Mouse (Mus musculus) activated CD4-positive, CD25-positive, alpha-beta regulatory T cell, adult 9 weeks (primary cell): ENCODE data around the gene Olfr152. TPM values are rescaled to one million over a fixed set of nuclear protein-coding genes. Genes with fewer than 3 reads are reported as not detected.

Experiments used
- polyA plus RNA-seq: library from polyadenylated mRNA; unstranded; fragments of 100-300 nt; shearing (Covaris generic); gene quantifications from one replicate; pipeline ENCODE4 v1.2.1, GENCODE M21; 2017

The Olfr152 gene
- polyA plus RNA-seq = not detected

DNA sequence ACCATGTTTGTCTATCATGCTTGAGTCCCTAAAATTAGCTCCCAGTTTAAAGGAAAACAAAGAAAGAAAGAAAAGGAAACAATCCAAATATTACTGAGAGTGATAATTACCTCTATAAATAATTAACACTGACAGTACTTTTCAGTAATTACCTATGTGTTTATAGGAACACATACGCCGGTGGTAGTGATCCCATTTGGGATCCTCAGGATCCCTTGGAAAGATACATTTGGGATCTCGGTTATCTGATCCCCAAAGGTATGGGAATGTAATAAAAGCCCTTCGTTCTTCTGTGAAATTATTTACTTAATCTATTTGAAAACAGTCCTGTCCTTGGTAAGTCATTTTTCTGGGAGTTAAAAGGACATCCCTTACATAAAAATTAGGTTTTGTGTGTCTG, at the start of gene Olfr152:
Olfr152 (plus strand) TSS at position 301 of the 400 bp plus-strand sequence.

DNA sequence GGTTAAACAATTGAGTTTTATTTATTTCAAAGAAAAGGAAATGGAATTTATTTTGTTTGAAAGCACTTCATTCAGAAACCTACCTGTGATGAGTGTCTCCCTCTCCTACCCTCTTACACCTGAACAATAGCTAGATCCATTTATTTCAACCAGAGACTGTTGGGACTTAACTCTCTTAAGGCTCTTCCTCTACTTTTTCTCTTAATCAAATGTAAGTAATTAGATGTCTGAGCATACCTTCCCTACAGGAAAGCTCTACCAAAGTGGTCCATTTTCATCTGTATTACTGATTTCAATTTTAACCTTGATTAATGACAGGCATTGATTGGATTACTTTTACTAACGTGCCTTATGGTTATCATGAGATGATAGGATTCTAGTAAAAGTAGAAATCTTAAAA, 39.4 kb upstream of the Olfr152 start, which contains the start of gene Olfr1138:
Olfr1138 (minus strand) TSS at position 101 of the 400 bp plus-strand sequence.

GRCm38 (mm10) chr2:87743452-87743851, 35.8 kb upstream of the Olfr152 start, which contains the start of gene Olfr1140:
Gene Olfr1140 (plus strand): TSS chr2:87743752.

DNA sequence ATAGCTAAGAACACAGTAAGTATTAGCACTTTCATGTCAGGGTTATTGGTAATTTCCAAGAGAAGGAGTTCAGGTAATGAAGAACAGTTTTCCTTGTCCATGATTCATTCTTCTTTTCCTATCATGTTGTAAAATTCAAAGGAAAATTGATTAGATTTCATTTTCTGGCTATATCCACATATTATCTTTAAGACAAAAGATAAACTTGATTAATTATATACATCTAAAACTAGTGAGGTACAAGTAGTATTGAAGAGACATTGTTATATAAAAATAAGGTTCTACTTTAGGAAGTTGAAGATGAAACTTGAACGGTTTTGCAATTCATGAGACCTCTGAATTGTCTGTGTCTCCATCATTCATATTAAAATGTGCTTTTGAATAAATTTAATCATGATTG, 25.4 kb upstream of the Olfr152 start, which contains the start of gene Olfr1141:
Olfr1141 (minus strand) TSS at position 101 of the 400 bp plus-strand sequence.

GRCm38 (mm10) chr2:87800292-87800691, 21.0 kb downstream of the Olfr152 start, which contains the start of gene Olfr1143:
Gene Olfr1143 (plus strand): TSS chr2:87800592.

GRCm38 (mm10) chr2:87809522-87809921, 30.2 kb downstream of the Olfr152 start, which contains the start of gene Olfr1145:
Gene Olfr1145 (plus strand): TSS chr2:87809822.

DNA sequence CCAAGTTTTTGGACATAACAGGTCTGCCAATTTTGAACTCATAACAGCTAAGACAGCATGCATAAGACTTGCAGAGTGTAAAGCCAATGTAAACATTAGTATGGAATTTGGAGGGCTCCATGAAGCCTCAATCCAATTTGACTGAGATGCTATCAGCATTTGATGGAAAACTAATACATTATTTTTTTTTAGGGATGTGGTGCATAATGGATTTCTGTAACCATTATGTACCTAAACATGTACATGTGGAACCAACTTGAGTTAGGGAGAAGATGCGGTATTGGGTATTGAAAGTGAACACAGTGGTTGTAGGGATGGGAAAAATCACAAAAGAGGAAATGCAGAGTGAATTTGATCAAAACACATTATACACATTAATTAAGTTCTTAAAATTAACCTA, 51.0 kb downstream of the Olfr152 start, which contains the start of gene Olfr1148:
Olfr1148 (plus strand) TSS at position 301 of the 400 bp plus-strand sequence.

Other genes starting within 250 kb of the Olfr152 start
- gene Olfr153, start 247.7 kb upstream of the Olfr152 start, polyA plus RNA-seq = not detected
- not detected for gene Olfr1128, start 233.9 kb upstream of the Olfr152 start, polyA plus RNA-seq
- not detected for gene Olfr1129, start 205.6 kb upstream of the Olfr152 start, polyA plus RNA-seq
- not detected for gene Olfr1130, start 173.3 kb upstream of the Olfr152 start, polyA plus RNA-seq
- gene Olfr1131, start 152.4 kb upstream of the Olfr152 start, polyA plus RNA-seq = not detected
- gene Olfr1132, start 141.9 kb upstream of the Olfr152 start, polyA plus RNA-seq = not detected
- not detected for gene Olfr1133, start 132.1 kb upstream of the Olfr152 start, polyA plus RNA-seq
- not detected for gene Olfr1134, start 121.0 kb upstream of the Olfr152 start, polyA plus RNA-seq
- not detected for gene Olfr1135, start 105.8 kb upstream of the Olfr152 start, polyA plus RNA-seq
- gene Olfr1136, start 85.5 kb upstream of the Olfr152 start, polyA plus RNA-seq = not detected
- not detected for gene Olfr1137, start 66.3 kb upstream of the Olfr152 start, polyA plus RNA-seq
- gene Olfr1138, start 39.5 kb upstream of the Olfr152 start, polyA plus RNA-seq = not detected
- gene Olfr1140, start 35.7 kb upstream of the Olfr152 start, polyA plus RNA-seq = not detected
- not detected for gene Olfr1141, start 25.5 kb upstream of the Olfr152 start, polyA plus RNA-seq
- not detected for gene Olfr1143, start 21.1 kb downstream of the Olfr152 start, polyA plus RNA-seq
- gene Olfr1145, start 30.3 kb downstream of the Olfr152 start, polyA plus RNA-seq = not detected
- gene Olfr1148, start 51.0 kb downstream of the Olfr152 start, polyA plus RNA-seq = not detected
- gene Olfr1150-ps1, start 64.5 kb downstream of the Olfr152 start, polyA plus RNA-seq = not detected
- gene Olfr1151, start 76.4 kb downstream of the Olfr152 start, polyA plus RNA-seq = not detected
- not detected for gene Olfr1152, start 87.0 kb downstream of the Olfr152 start, polyA plus RNA-seq
- gene Olfr1153, start 115.5 kb downstream of the Olfr152 start, polyA plus RNA-seq = not detected
- gene Olfr1154, start 125.7 kb downstream of the Olfr152 start, polyA plus RNA-seq = not detected
- gene Olfr1155, start 165.7 kb downstream of the Olfr152 start, polyA plus RNA-seq = not detected
- 0.20 TPM for gene Olfr1156, start 173.6 kb downstream of the Olfr152 start, polyA plus RNA-seq
- not detected for gene Olfr1157, start 188.8 kb downstream of the Olfr152 start, polyA plus RNA-seq
- gene Olfr74, start 195.2 kb downstream of the Olfr152 start, polyA plus RNA-seq = not detected
- gene Olfr1158, start 210.6 kb downstream of the Olfr152 start, polyA plus RNA-seq = not detected
- gene Olfr1160, start 228.8 kb downstream of the Olfr152 start, polyA plus RNA-seq = not detected
- gene Olfr1161, start 243.3 kb downstream of the Olfr152 start, polyA plus RNA-seq = not detected